Mouse (Mus musculus) v-Abl transformed pro-B cells (cell line): Measurements from ENCODE around the gene Parp8.

Experiments
- in situ Hi-C, 2 experiments: fragments of 400-800 bp; cut with MboI; formaldehyde crosslinking; loops; one replicate each; pipeline ENCODE4 v1.15.1; 2025; ENCODE audit not compliant: unreplicated experiment in 2 of 2

Parp8 gene

GRCm38 (mm10) chr13:117024127-117024915, 1.0 kb downstream of the Parp8 start:
- in situ Hi-C loops = no loop called here

GRCm38 (mm10) chr13:117023346-117024050, 1.8 kb downstream of the Parp8 start:
- in situ Hi-C loops = no loop called here

GRCm38 (mm10) chr13:117020631-117021030, 4.7 kb downstream of the Parp8 start:
- in situ Hi-C loops = no loop called here

- in situ Hi-C loops = no loop called here
These were observed 6.7 kb downstream of the Parp8 start for GRCm38 (mm10) chr13:117018676-117019075.

GRCm38 (mm10) chr13:117013516-117013915, 11.8 kb downstream of the Parp8 start:
- in situ Hi-C loops = no loop called here

- in situ Hi-C loops = no loop called here
These were observed 13.3 kb downstream of the Parp8 start for GRCm38 (mm10) chr13:117012031-117012430.

- in situ Hi-C loops = no loop called here
These were observed 15.2 kb downstream of the Parp8 start for GRCm38 (mm10) chr13:117010143-117010542.

- in situ Hi-C loops = no loop called here
These were observed 17.0 kb downstream of the Parp8 start for GRCm38 (mm10) chr13:117008021-117009015.

GRCm38 (mm10) chr13:117007566-117007965, 17.8 kb downstream of the Parp8 start:
- in situ Hi-C loops = no loop called here

GRCm38 (mm10) chr13:117006638-117007037, 18.7 kb downstream of the Parp8 start:
- in situ Hi-C loops = no loop called here

- in situ Hi-C loops = no loop called here
These were observed 24.8 kb downstream of the Parp8 start for GRCm38 (mm10) chr13:117000493-117000892.

- in situ Hi-C loops = no loop called here
These were observed 33.8 kb downstream of the Parp8 start for GRCm38 (mm10) chr13:116991560-116991959.

GRCm38 (mm10) chr13:116990327-116990726, 35.0 kb downstream of the Parp8 start:
- in situ Hi-C loops = no loop called here

GRCm38 (mm10) chr13:116988706-116989105, 36.6 kb downstream of the Parp8 start:
- in situ Hi-C loops = no loop called here

- in situ Hi-C loops = no loop called here
These were observed 37.1 kb downstream of the Parp8 start for GRCm38 (mm10) chr13:116988208-116988607.

GRCm38 (mm10) chr13:116987284-116987683, 38.1 kb downstream of the Parp8 start:
- in situ Hi-C loops = no loop called here

GRCm38 (mm10) chr13:116986658-116987057, 38.7 kb downstream of the Parp8 start:
- in situ Hi-C loops = no loop called here

- in situ Hi-C loops = no loop called here
These were observed 51.1 kb downstream of the Parp8 start for GRCm38 (mm10) chr13:116974081-116974860.

GRCm38 (mm10) chr13:116973491-116973890, 51.8 kb downstream of the Parp8 start:
- in situ Hi-C loops = no loop called here

GRCm38 (mm10) chr13:116972036-116972611, 53.2 kb downstream of the Parp8 start:
- in situ Hi-C loops = no loop called here
